Mouse (Mus musculus): Measurements from ENCODE around the gene Doc2g. TPM values are rescaled to one million over a fixed set of nuclear protein-coding genes. Genes with fewer than 3 reads are reported as not detected.
A peak's percentile ranks its signal among the peaks of the same experiment; 100 is the strongest.

Doc2g gene
- polyA plus RNA-seq, 1 experiment, result 19.9 TPM

DNA sequence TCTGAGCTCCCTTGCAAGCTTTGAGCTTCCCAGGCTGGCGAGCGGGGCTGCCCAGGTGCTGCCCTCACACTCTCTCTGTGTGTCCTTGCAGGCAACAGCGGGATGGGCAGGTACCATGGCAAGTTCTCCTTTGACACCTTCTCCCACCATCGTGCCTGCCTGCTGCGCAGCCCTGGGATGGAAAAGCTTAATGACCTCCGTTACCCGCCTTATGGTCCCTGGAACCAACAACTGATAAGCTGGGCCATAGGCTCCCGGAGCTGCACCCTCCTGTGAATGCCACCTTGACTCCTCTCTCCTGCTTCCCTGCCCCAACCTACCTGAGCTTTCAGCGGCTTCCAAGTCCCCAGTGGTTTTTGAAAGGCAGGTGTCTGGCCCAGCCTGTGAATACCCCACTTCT, 22.2 kb upstream of the Doc2g start:
- TF ChIP-seq POLR2A (IDR thresholded peaks at IDR 0.05; ENCODE audit: borderline replicate concordance, insufficient read depth, low read length) (no peak), CTCF (IDR thresholded peaks at IDR 0.05; ENCODE audit: borderline replicate concordance, insufficient read depth, low read depth, low read length) (no peak)
- no peak for DNase-seq
- no peak overlapping the region for H3K27ac ChIP-seq (ENCODE audit: insufficient read depth, low read length)
- H3K27me3 ChIP-seq (ENCODE audit: control insufficient read depth, insufficient read depth, low read length), result no peaks in the 10 kb centered on the region
- H3K4me3 ChIP-seq (replicated peaks; ENCODE audit: insufficient read depth, low read depth, low read length), result no peak overlapping the region
- H3K4me1 ChIP-seq (ENCODE audit: control insufficient read depth, insufficient read depth, low read length), result peaks cover 13% of the 10 kb centered on the region
- WGBS, result 76% methylated on average over 9 of the region's 9 CpGs

DNA sequence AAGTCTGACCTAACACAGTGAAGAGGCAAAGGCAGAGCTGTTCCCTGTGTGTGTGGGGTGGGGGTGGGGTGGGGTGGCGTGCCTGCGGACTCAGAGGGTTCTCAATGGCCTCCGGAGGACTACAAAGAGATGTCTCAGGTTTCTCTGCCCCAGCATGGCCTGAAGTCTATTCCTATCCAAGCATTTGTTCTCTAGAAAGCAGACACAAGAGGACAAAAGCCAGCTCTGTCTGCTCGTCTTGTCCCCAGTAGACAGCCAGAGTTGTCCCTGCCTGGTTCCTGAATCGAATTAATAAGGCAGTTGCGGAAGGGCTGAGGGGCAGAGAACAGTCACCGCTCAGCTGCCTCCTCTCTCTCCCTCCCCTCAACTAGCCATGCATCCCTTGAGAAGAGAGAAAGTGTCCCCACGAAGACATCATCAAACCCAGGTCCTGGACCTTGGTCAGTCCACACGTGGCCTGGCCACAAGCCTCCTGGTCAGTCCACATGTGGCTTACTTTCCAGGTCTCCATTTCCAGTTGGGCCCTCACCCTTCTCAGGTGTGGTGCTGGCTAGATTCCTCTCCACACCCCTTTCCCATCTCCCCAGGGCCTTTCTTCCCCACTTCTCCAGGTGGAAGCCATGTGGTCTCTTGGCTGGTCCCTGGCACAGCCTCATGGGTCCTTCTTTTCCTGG, 19.4 kb upstream of the Doc2g start:
- Histone ChIP-seq H3K4me3 (replicated peaks; ENCODE audit: insufficient read depth, low read depth, low read length) (no peak overlapping the region), H3K27me3 (ENCODE audit: control insufficient read depth, insufficient read depth, low read length) (no peaks in the 10 kb centered on the region), H3K27ac (ENCODE audit: insufficient read depth, low read length) (peak overlapping the region; percentile 37; the same call in 1 of the 2 replicates), H3K4me1 (ENCODE audit: control insufficient read depth, insufficient read depth, low read length) (peaks cover 13% of the 10 kb centered on the region)
- DNase-seq, result no peak
- 61% methylated on average over 9 of the region's 9 CpGs for WGBS
- no peak for TF ChIP-seq POLR2A (IDR thresholded peaks at IDR 0.05; ENCODE audit: borderline replicate concordance, insufficient read depth, low read length)
- TF ChIP-seq CTCF (IDR thresholded peaks at IDR 0.05; ENCODE audit: borderline replicate concordance, insufficient read depth, low read depth, low read length), result no peak

DNA sequence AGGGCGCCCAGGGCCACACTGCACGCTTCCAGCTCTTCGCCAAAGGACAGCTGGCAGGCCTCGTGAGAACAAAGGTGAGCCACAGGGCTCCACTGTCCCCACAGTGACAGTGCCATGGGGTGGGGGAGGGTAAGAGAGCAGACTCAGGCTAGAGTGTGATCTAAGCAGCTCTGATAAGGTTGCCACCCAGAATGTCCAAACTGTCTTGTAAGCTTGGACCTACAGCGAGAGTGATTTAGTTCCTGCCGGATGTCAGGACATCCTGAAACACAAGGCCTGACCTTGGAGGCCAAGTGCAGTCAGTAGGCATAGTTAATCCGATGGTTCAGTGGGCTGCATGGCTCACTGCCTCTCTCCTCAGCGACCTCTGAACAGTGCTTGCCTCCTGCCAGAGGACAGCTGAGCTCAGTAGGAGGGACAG, 17.8 kb upstream of the Doc2g start:
- TF ChIP-seq POLR2A (IDR thresholded peaks at IDR 0.05; ENCODE audit: borderline replicate concordance, insufficient read depth, low read length) (no peak), CTCF (IDR thresholded peaks at IDR 0.05; ENCODE audit: borderline replicate concordance, insufficient read depth, low read depth, low read length) (no peak)
- Histone ChIP-seq H3K27ac (ENCODE audit: insufficient read depth, low read length) (no peak overlapping the region), H3K27me3 (ENCODE audit: control insufficient read depth, insufficient read depth, low read length) (no peaks in the 10 kb centered on the region), H3K4me1 (ENCODE audit: control insufficient read depth, insufficient read depth, low read length) (peaks cover 13% of the 10 kb centered on the region), H3K4me3 (replicated peaks; ENCODE audit: insufficient read depth, low read depth, low read length) (no peak overlapping the region)
- WGBS, result 37% methylated on average over 8 of the region's 8 CpGs
- DNase-seq, result no peak

DNA sequence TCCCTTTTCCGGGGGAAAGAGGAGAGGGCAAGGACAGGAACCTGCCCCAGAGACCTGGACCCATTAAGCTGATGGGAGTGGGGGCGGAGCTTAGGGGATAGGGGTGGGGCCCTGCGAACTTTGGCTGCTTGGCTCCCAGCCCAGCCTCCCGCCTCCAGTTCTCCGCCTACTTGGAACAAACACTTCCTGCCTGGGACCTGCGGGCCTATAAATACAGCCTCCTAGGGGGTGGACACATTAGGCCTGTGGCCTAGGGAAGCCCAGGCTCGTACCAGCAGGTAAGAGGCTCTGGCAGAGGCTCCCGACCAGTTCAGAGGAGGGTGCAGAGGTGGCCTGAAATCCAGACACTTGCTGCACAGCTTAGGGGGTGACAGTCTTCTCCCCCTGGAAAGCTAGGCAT, 16.8 kb upstream of the Doc2g start, which contains the start of gene Acy3:
Acy3 (plus strand) TSS at position 237 of the 400 bp plus-strand sequence.
- TF ChIP-seq POLR2A (IDR thresholded peaks at IDR 0.05; ENCODE audit: borderline replicate concordance, insufficient read depth, low read length) (no peak), CTCF (IDR thresholded peaks at IDR 0.05; ENCODE audit: borderline replicate concordance, insufficient read depth, low read depth, low read length) (no peak)
- Histone ChIP-seq H3K27ac (ENCODE audit: insufficient read depth, low read length) (no peak within 1 kb of the TSS), H3K4me1 (ENCODE audit: control insufficient read depth, insufficient read depth, low read length) (peaks cover 13% of the 10 kb centered on the region), H3K4me3 (replicated peaks; ENCODE audit: insufficient read depth, low read depth, low read length) (no peak within 1 kb of the TSS), H3K27me3 (ENCODE audit: control insufficient read depth, insufficient read depth, low read length) (no peaks in the 10 kb centered on the region)
- WGBS, result 23% methylated on average over 8 of the region's 8 CpGs
- DNase-seq, result no peak

DNA sequence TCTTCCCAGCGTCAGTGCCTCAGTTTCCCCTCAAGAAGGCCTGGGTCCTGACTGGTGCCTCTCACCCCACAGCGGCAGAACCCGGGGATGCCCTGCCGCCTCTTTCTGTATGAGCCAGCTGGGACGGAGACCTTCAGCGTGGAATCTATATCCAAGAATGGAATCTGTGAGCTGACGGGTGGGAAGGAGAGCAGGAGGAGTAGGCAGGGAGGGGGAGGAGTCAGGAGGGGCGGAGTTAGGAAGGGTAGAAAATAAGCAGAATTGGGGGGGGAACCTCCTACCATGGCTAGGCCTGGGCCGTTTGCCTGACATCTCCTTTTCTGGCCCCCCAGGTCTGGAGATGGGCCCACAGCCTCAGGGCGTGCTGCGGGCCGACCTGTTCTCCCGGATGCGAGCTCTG, 15.0 kb upstream of the Doc2g start:
- H3K27ac ChIP-seq (ENCODE audit: insufficient read depth, low read length), result no peak overlapping the region
- 87% methylated on average over 14 of the region's 14 CpGs for WGBS
- DNase-seq, result no peak
- H3K27me3 ChIP-seq (ENCODE audit: control insufficient read depth, insufficient read depth, low read length), result no peaks in the 10 kb centered on the region
- peaks cover 13% of the 10 kb centered on the region for H3K4me1 ChIP-seq (ENCODE audit: control insufficient read depth, insufficient read depth, low read length)
- no peak overlapping the region for H3K4me3 ChIP-seq (replicated peaks; ENCODE audit: insufficient read depth, low read depth, low read length)
- no peak for TF ChIP-seq CTCF (IDR thresholded peaks at IDR 0.05; ENCODE audit: borderline replicate concordance, insufficient read depth, low read depth, low read length)
- TF ChIP-seq POLR2A (IDR thresholded peaks at IDR 0.05; ENCODE audit: borderline replicate concordance, insufficient read depth, low read length), result no peak

DNA sequence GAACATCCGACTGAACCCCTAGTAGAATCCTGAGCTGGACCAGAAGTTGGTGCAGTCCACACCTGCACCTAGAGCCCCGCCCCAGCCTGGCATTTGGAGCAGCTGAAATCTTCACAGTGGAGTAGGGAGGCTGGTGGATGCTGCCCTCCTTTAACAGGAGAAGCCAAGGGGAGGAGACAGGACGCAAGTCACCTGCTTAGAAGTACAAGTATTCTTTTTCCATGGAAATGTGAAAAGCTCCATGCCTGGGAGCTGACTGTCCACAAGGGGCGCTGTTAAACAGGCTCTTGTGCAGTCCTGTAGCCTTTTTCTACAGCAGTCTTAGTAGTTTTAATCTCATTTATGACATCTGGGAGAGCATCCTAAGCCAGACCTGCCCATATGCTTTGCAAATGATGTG, 14.4 kb upstream of the Doc2g start:
- Histone ChIP-seq H3K27ac (ENCODE audit: insufficient read depth, low read length) (no peak overlapping the region), H3K4me3 (replicated peaks; ENCODE audit: insufficient read depth, low read depth, low read length) (no peak overlapping the region), H3K27me3 (ENCODE audit: control insufficient read depth, insufficient read depth, low read length) (no peaks in the 10 kb centered on the region), H3K4me1 (ENCODE audit: control insufficient read depth, insufficient read depth, low read length) (peaks cover 13% of the 10 kb centered on the region)
- TF ChIP-seq CTCF (IDR thresholded peaks at IDR 0.05; ENCODE audit: borderline replicate concordance, insufficient read depth, low read depth, low read length) (no peak), POLR2A (IDR thresholded peaks at IDR 0.05; ENCODE audit: borderline replicate concordance, insufficient read depth, low read length) (no peak)
- no peak for DNase-seq
- WGBS, result 87% methylated on average over 4 of the region's 4 CpGs

DNA sequence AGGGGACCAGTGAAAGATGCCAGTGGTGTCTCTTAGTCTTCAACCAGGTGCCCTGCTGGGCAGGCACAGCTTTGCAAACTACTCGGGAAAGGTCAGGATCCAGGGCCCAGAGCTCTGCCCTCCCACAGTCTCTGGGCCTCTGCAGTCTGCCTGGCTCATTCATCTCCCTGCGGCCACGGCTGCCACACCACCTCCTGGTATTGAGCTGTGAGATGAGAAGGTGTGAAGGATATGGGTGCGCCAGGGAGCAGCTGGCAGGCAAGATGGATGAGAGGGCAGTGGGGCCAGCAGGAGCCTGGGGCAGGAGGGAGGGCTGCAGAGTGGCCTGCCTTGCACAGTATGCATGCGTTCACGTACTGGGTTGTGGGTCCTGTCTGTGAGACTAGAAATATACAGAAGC, 12.3 kb upstream of the Doc2g start:
- no peak overlapping the region for H3K4me3 ChIP-seq (replicated peaks; ENCODE audit: insufficient read depth, low read depth, low read length)
- TF ChIP-seq CTCF (IDR thresholded peaks at IDR 0.05; ENCODE audit: borderline replicate concordance, insufficient read depth, low read depth, low read length), result no peak
- no peak for TF ChIP-seq POLR2A (IDR thresholded peaks at IDR 0.05; ENCODE audit: borderline replicate concordance, insufficient read depth, low read length)
- DNase-seq, result no peak
- no peak overlapping the region for H3K27ac ChIP-seq (ENCODE audit: insufficient read depth, low read length)
- 59% methylated on average over 6 of the region's 6 CpGs for WGBS
- H3K4me1 ChIP-seq (ENCODE audit: control insufficient read depth, insufficient read depth, low read length), result no peaks in the 10 kb centered on the region
- H3K27me3 ChIP-seq (ENCODE audit: control insufficient read depth, insufficient read depth, low read length), result no peaks in the 10 kb centered on the region

DNA sequence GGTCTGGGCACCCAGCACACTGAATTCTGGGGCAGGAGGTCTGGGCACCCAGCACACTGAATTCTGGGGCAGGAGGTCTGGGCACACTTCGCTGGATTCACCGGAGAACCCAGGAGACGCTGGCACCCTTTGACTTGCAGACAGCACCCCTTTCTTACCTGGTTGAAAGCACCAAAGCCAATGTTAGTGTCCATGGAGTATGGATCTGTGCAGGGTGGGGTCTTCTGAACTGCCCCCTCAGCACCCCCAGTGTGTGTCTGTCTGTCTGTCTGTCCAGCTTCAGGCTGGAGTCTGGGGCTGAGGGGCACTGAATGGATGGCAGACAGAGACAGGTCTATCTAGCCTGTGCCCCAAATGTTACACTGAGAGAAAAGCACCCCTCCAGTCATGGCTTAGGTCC, 11.6 kb upstream of the Doc2g start:
- Histone ChIP-seq H3K4me1 (ENCODE audit: control insufficient read depth, insufficient read depth, low read length) (no peaks in the 10 kb centered on the region), H3K4me3 (replicated peaks; ENCODE audit: insufficient read depth, low read depth, low read length) (no peak overlapping the region), H3K27ac (ENCODE audit: insufficient read depth, low read length) (no peak overlapping the region), H3K27me3 (ENCODE audit: control insufficient read depth, insufficient read depth, low read length) (no peaks in the 10 kb centered on the region)
- DNase-seq, result no peak
- TF ChIP-seq POLR2A (IDR thresholded peaks at IDR 0.05; ENCODE audit: borderline replicate concordance, insufficient read depth, low read length), result no peak
- no peak for TF ChIP-seq CTCF (IDR thresholded peaks at IDR 0.05; ENCODE audit: borderline replicate concordance, insufficient read depth, low read depth, low read length)
- WGBS, result 87% methylated on average over 3 of the region's 3 CpGs
